Mouse (Mus musculus) heart, embryonic 16.5 days (tissue): Measurements from ENCODE around the gene Epm2a. TPM values are rescaled to one million over a fixed set of nuclear protein-coding genes. Genes with fewer than 3 reads are reported as not detected.
"Not testable (repeated sequence)": the region's sequence is repeated elsewhere in the genome, so short reads cannot be mapped to it uniquely, and the experiment has no call there.

Source experiments
- ATAC-seq: fragments of 200-750 bp; cut with Nextera tagmentation; replicated peaks from 2 replicates; pipeline ENCODE4 v1.8.0; 2017; ENCODE audit warnings: moderate number of reproducible peaks; ENCODE audit not compliant: insufficient read depth, low FRiP score; ENCODE audit errors: extremely low read depth
- H3K27ac ChIP-seq: fragments of 300-500 bp; sonication (generic); 2 replicates; pipeline ENCODE4 v1.5.1; 2014; ENCODE audit warnings: mild to moderate bottlenecking, low read length, control low read depth, moderate library complexity
- H3K27me3 ChIP-seq: fragments of 300-500 bp; sonication (generic); 2 replicates; pipeline ENCODE4 v1.6.1; 2014; ENCODE audit warnings: low read length, mixed read lengths; ENCODE audit not compliant: control insufficient read depth, insufficient read depth
- H3K36me3 ChIP-seq: fragments of 300-500 bp; sonication (generic); 2 replicates; pipeline ENCODE4 v1.6.1; 2014; ENCODE audit not compliant: control insufficient read depth, insufficient read depth
- H3K4me1 ChIP-seq: fragments of 300-500 bp; sonication (generic); 2 replicates; pipeline ENCODE4 v1.6.1; 2014; ENCODE audit warnings: low read length, mixed read lengths; ENCODE audit not compliant: control insufficient read depth, insufficient read depth
- H3K4me2 ChIP-seq: fragments of 300-500 bp; sonication (generic); 2 replicates; pipeline ENCODE4 v1.6.1; 2014; ENCODE audit warnings: low read depth, mild to moderate bottlenecking, control low read depth, low read length
- H3K4me3 ChIP-seq: fragments of 300-500 bp; sonication (generic); 2 replicates; pipeline ENCODE4 v1.5.1; 2014; ENCODE audit warnings: mild to moderate bottlenecking, control low read depth, low read length
- H3K9ac ChIP-seq: fragments of 300-500 bp; sonication (generic); 2 replicates; pipeline ENCODE4 v1.6.1; 2014; ENCODE audit warnings: low read length, control low read depth
- H3K9me3 ChIP-seq: fragments of 300-500 bp; sonication (generic); replicated peaks from 2 replicates; pipeline ENCODE4 v1.6.1; 2016; ENCODE audit warnings: low read length; ENCODE audit not compliant: control insufficient read depth
- WGBS: fragments of 180-500 bp; shearing (Covaris S2); extraction: QIAGEN DNeasy Blood & Tissue Kit; methylation state at CpG from one replicate; pipeline ENCODE4 v1.1.7; 2014; 5-methylcytosine and 5-hydroxymethylcytosine counted together
- polyA plus RNA-seq: library from polyadenylated mRNA; unstranded; fragments of >200 nt; fragmentation: Nextera tagmentation; extraction: Ambion mirVana; gene quantifications from 2 replicates; pipeline ENCODE4 v1.2.1, GENCODE M21; 2015

The Epm2a gene
- 0.46 and 0.91 TPM in 2 replicates for polyA plus RNA-seq

- no peaks in the 10 kb centered on the region for H3K27me3 ChIP-seq
- H3K27ac ChIP-seq: peak within 1 kb of the TSS; percentile 99
- H3K4me2 ChIP-seq: peak within 1 kb of the TSS; percentile 79
- no peaks in the 10 kb centered on the region for H3K36me3 ChIP-seq
- peak within 1 kb of the TSS; percentile 85 for H3K4me3 ChIP-seq
- under 1% methylated on average over 102 of the region's 106 CpGs for WGBS
- no peaks in the 10 kb centered on the region for H3K9me3 ChIP-seq
- peak; percentile 97 for ATAC-seq
- H3K4me1 ChIP-seq: 0 out of 2 replicates have a peak, but pooled peaks cover 3% of the 10 kb centered on the region
- H3K9ac ChIP-seq: peak within 1 kb of the TSS; percentile 94
Measured at GRCm38 (mm10) chr10:11343205-11344141, at the start of gene Epm2a. Gene Epm2a, plus strand, starts transcription at chr10:11343404.

GRCm38 (mm10) chr10:11298418-11298817 is 44.8 kb upstream of the Epm2a start:
- Histone ChIP-seq H3K9me3 (no peaks in the 10 kb centered on the region), H3K4me3 (no peak overlapping the region), H3K27me3 (no peaks in the 10 kb centered on the region), H3K36me3 (peaks cover 4% of the 10 kb centered on the region), H3K4me2 (no peak overlapping the region), H3K27ac (no peak overlapping the region), H3K4me1 (peaks cover 7% of the 10 kb centered on the region), H3K9ac (no peak overlapping the region)
- ATAC-seq: no peak
- WGBS: 89% methylated on average over 6 of the region's 6 CpGs

- no peak for ATAC-seq
- Histone ChIP-seq H3K27me3 (no peaks in the 10 kb centered on the region), H3K27ac (no peak overlapping the region), H3K36me3 (no peaks in the 10 kb centered on the region), H3K4me2 (no peak overlapping the region), H3K9me3 (no peaks in the 10 kb centered on the region), H3K9ac (no peak overlapping the region), H3K4me3 (no peak overlapping the region), H3K4me1 (no peaks in the 10 kb centered on the region)
- WGBS: 66% methylated on average over 9 of the region's 9 CpGs
Measured at GRCm38 (mm10) chr10:11305365-11306053, 37.7 kb upstream of the Epm2a start.

GRCm38 (mm10) chr10:11306054-11306367 is 37.2 kb upstream of the Epm2a start:
- 50% methylated on average over 2 of the region's 2 CpGs for WGBS
- Histone ChIP-seq H3K36me3 (no peaks in the 10 kb centered on the region), H3K4me1 (no peaks in the 10 kb centered on the region), H3K27ac (no peak overlapping the region), H3K9me3 (no peaks in the 10 kb centered on the region), H3K27me3 (no peaks in the 10 kb centered on the region), H3K9ac (no peak overlapping the region), H3K4me2 (no peak overlapping the region), H3K4me3 (no peak overlapping the region)
- ATAC-seq: no peak

- WGBS: 93% methylated on average over 1 of the region's 1 CpGs
- no peaks in the 10 kb centered on the region for H3K9me3 ChIP-seq
- ATAC-seq: no peak
- H3K27ac ChIP-seq: no peak overlapping the region
- H3K4me1 ChIP-seq: no peaks in the 10 kb centered on the region
- H3K36me3 ChIP-seq: no peaks in the 10 kb centered on the region
- no peak overlapping the region for H3K4me2 ChIP-seq
- H3K4me3 ChIP-seq: no peak overlapping the region
- H3K27me3 ChIP-seq: no peaks in the 10 kb centered on the region
- H3K9ac ChIP-seq: no peak overlapping the region
Measured at GRCm38 (mm10) chr10:11309866-11310265, 33.3 kb upstream of the Epm2a start.

DNA sequence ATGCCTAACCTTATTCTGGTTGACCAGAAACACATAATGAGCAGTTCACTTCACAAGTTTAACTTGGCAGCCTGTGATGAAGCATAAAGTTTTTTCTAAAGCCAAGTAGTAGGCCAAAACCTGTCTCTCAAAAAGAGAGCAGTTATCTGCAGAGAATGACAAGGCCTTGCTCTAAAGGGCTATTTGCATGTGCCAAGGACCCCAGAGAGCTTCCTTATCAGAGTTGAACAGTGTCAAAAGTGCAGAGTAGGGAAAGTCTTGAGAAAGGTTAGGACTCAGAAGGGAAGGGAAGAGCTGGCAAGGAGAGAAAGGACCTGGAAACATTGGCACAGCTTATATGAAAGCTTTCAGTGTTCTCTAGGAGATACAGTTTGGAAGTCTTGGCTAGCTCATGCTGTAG is 32.7 kb upstream of the Epm2a start:
- Histone ChIP-seq H3K4me3 (no peak overlapping the region), H3K4me1 (no peaks in the 10 kb centered on the region), H3K27ac (no peak overlapping the region), H3K9me3 (no peaks in the 10 kb centered on the region), H3K4me2 (no peak overlapping the region), H3K9ac (no peak overlapping the region), H3K27me3 (no peaks in the 10 kb centered on the region), H3K36me3 (no peaks in the 10 kb centered on the region)
- ATAC-seq: no peak

DNA sequence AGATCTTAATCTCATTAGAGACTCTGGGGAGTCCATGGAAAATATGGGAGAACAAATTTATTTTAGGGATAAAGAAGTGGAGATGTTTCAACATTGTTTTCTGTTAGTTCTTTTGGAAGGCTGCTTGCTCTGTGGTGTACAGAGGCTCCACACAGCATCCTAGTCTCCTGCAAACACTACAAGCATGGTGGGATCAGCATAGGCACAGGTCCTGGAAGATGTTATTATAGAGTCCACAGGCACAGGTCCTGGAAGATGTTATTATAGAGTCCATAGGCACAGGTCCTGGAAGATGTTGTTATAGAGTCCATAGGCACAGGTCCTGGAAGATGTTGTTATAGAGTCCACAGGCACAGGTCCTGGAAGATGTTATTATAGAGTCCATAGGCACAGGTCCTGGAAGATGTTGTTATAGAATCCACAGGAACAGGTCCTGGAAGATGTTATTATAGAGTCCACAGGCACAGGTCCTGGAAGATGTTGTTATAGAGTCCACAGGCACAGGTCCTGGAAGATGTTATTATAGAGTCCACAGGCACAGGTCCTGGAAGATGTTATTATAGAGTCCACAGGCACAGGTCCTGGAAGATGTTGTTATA is 25.2 kb upstream of the Epm2a start:
- H3K4me3 ChIP-seq, H3K27ac ChIP-seq, H3K4me1 ChIP-seq, H3K36me3 ChIP-seq, H3K4me2 ChIP-seq, ATAC-seq, H3K27me3 ChIP-seq, H3K9me3 ChIP-seq, H3K9ac ChIP-seq: not testable (repeated sequence)

DNA sequence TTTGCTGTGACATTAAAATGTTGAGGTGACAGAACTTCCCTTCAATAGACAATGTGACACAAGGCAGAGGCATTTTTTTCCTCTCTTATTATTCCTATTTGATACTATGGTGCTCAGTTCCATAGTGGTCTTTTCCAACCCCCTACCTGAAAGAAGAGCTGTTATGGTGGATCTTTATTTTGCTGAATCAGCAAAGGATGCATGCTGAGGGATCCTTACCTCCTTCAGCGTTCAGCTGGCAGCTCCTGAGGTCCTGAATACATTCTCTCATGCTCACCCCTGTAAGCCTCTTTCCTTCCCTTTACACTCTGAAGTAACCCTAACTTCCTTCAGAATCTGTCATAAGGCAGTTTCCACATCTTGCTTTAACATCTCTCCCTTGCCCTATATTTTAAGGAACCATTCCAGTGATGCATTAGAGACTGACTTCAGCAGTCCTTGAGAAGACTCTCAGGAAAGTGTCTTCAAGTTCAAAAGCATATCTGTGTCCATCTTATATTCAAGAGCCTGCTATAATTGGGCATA is 23.7 kb upstream of the Epm2a start:
- Histone ChIP-seq H3K9me3 (no peaks in the 10 kb centered on the region), H3K4me2 (no peak overlapping the region), H3K4me3 (no peak overlapping the region), H3K36me3 (no peaks in the 10 kb centered on the region), H3K27me3 (no peaks in the 10 kb centered on the region), H3K9ac (no peak overlapping the region), H3K27ac (no peak overlapping the region), H3K4me1 (no peaks in the 10 kb centered on the region)
- 77% methylated on average over 1 of the region's 1 CpGs for WGBS
- no peak for ATAC-seq

DNA sequence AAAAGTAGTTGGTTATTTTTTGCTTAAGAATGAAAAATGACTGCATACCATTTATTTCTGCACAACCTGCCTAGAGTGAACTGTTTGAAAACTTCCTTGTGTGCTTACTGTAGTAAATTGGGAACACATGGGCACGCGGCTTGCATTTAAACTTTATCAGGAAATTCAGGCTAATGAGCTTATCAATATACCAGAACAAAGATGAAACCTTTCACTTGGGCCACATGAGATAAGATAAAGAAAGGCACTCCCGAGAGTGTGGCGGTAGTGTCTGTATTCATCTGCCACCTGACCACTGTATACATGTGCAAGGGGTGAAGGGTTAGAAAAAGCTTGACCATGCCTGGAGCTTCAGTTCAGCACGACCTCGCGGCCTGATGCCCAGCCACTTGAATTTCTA is 20.9 kb upstream of the Epm2a start:
- Histone ChIP-seq H3K4me2 (no peak overlapping the region), H3K9me3 (no peaks in the 10 kb centered on the region), H3K27ac (no peak overlapping the region), H3K36me3 (no peaks in the 10 kb centered on the region), H3K27me3 (no peaks in the 10 kb centered on the region), H3K4me3 (no peak overlapping the region), H3K4me1 (no peaks in the 10 kb centered on the region), H3K9ac (no peak overlapping the region)
- ATAC-seq: no peak
- WGBS: 52% methylated on average over 7 of the region's 7 CpGs
